Mouse (Mus musculus) heart, embryonic 13.5 days (tissue): Measurements from ENCODE around the gene Rasal2. TPM values are rescaled to one million over a fixed set of nuclear protein-coding genes. Genes with fewer than 3 reads are reported as not detected.
A peak's percentile ranks its signal among the peaks of the same experiment; 100 is the strongest.

Experiments used
- ATAC-seq: fragments of 200-750 bp; cut with Nextera tagmentation; 2 replicates; pipeline ENCODE4 v1.8.0; 2017; ENCODE audit warnings: moderate TSS enrichment; ENCODE audit not compliant: insufficient number of reproducible peaks, low FRiP score, low TSS enrichment; ENCODE audit errors: extremely low read depth
- H3K27ac ChIP-seq: fragments of 300-500 bp; sonication (generic); replicated peaks from 2 replicates; pipeline ENCODE4 v1.5.1; 2015; ENCODE audit warnings: moderate library complexity, mild to moderate bottlenecking, inconsistent platforms
- H3K27me3 ChIP-seq: fragments of 300-500 bp; sonication (generic); replicated peaks from 2 replicates; pipeline ENCODE4 v1.6.1; 2015; ENCODE audit warnings: mild to moderate bottlenecking, inconsistent platforms
- H3K36me3 ChIP-seq: fragments of 300-500 bp; sonication (generic); 2 replicates; pipeline ENCODE4 v1.6.1; 2015; ENCODE audit warnings: mild to moderate bottlenecking, inconsistent platforms
- H3K4me1 ChIP-seq: fragments of 300-500 bp; sonication (generic); 2 replicates; pipeline ENCODE4 v1.6.1; 2015; ENCODE audit warnings: inconsistent platforms
- H3K4me2 ChIP-seq: fragments of 300-500 bp; sonication (generic); 2 replicates; pipeline ENCODE4 v1.6.1; 2015; ENCODE audit warnings: inconsistent platforms, mild to moderate bottlenecking, moderate library complexity
- H3K4me3 ChIP-seq: fragments of 300-500 bp; sonication (generic); 2 replicates; pipeline ENCODE4 v1.5.1; 2015; ENCODE audit warnings: moderate library complexity, mild to moderate bottlenecking, inconsistent platforms
- H3K9ac ChIP-seq: fragments of 300-500 bp; sonication (generic); 2 replicates; pipeline ENCODE4 v1.6.1; 2015; ENCODE audit warnings: inconsistent platforms, mild to moderate bottlenecking, moderate library complexity
- H3K9me3 ChIP-seq: fragments of 300-500 bp; sonication (generic); 2 replicates; pipeline ENCODE4 v1.6.1; 2016; ENCODE audit warnings: inconsistent platforms
- WGBS: fragments of 180-500 bp; shearing (Covaris S2); methylation state at CpG from one replicate; pipeline ENCODE4 v1.1.7; 2015; ENCODE audit warnings: mixed read lengths; 5-methylcytosine and 5-hydroxymethylcytosine counted together
- polyA plus RNA-seq: library from polyadenylated mRNA; unstranded; fragments of >200 nt; fragmentation: Nextera tagmentation; extraction: Ambion mirVana; gene quantifications from 2 replicates; pipeline ENCODE4 v1.2.1, GENCODE M21; 2015

The Rasal2 gene
- polyA plus RNA-seq, 1 experiment from 2014 or later: 15.1 TPM

DNA sequence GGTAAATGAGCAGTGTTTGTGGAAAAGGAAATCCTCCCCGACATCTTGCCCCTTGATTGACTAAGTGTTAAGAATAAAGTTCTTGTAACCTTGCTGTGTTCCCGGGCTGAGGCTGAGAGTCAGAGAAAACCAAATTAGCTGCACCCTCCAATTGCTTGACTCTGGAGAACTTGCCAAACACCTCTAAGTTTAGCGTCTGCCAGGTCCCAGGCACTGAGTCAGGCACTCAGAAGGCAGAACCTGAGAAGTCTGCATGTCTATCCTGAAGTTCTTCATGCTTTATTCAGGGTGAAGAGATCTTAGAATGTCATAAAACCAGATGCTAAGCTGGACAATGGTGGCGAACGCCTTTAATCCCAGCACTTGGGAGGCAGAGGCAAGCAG is 36.4 kb upstream of the Rasal2 start:
- H3K9ac ChIP-seq: no peak overlapping the region
- peak overlapping the region; percentile 65 for H3K27ac ChIP-seq
- no peak overlapping the region for H3K4me2 ChIP-seq
- no peaks in the 10 kb centered on the region for H3K9me3 ChIP-seq
- ATAC-seq: no peak
- H3K4me3 ChIP-seq: no peak overlapping the region
- H3K4me1 ChIP-seq: peaks cover 56% of the 10 kb centered on the region
- 50% methylated on average over 5 of the region's 5 CpGs for WGBS
- no peaks in the 10 kb centered on the region for H3K27me3 ChIP-seq
- H3K36me3 ChIP-seq: no peaks in the 10 kb centered on the region

DNA sequence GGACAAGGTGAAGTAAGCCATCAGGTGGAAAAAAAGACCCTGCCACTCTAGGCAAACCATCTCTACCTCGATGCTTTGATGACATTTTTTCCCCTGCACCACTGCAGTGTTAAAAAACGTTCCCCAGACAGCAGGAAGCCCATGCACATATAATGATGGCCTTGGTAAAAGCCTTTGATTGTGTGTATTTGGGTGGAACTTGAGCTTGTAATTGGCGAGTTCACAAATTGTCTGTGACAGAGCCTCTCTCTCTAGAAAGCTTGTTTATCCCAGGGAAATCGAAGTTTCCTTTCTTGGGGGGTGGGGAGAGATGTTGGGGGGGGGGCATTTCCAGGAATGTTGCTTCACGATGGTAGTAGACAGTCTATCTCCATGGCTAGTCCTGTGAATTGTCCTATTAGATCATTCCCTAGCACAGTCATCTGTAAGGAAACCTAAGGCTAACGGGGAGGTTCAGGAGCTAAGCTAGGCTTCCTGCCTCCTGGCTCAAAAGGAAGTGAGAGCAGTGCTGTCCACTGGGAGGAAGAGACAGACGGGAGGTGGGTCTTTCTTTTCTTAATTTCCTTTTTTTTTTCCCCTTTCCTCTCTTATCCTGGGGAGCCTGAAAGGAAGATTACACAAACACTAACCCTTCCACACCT is 35.9 kb upstream of the Rasal2 start:
- H3K9me3 ChIP-seq: no peaks in the 10 kb centered on the region
- H3K4me1 ChIP-seq: peaks cover 61% of the 10 kb centered on the region
- H3K4me2 ChIP-seq: no peak overlapping the region
- H3K27ac ChIP-seq: peak overlapping the region; percentile 65
- no peak overlapping the region for H3K4me3 ChIP-seq
- H3K36me3 ChIP-seq: no peaks in the 10 kb centered on the region
- H3K27me3 ChIP-seq: no peaks in the 10 kb centered on the region
- WGBS: 33% methylated on average over 7 of the region's 7 CpGs
- no peak overlapping the region for H3K9ac ChIP-seq
- no peak for ATAC-seq

DNA sequence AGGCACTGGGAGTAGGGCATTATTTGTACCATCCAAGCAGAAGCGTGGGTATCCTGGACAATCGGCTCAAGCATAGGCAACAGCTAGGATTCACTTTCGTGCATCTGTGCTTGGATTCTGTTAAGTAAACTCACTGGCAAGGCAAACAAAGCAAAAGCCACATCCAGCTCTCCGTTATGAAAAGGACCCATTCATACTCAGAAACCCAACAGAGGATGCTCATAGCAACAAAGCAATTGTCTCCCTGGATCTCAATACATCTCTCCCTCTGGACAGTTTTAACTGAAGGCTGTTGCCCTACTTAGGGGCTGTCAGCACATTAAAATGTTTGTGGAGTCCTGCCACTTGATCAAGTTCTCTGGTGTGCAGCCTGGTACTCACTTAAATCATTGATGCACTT is 34.7 kb upstream of the Rasal2 start:
- ATAC-seq: no peak
- Histone ChIP-seq H3K9me3 (no peaks in the 10 kb centered on the region), H3K27ac (peak overlapping the region; percentile 65; the same call in 1 of the 2 replicates), H3K36me3 (no peaks in the 10 kb centered on the region), H3K27me3 (no peaks in the 10 kb centered on the region), H3K4me1 (peaks cover 69% of the 10 kb centered on the region), H3K4me2 (no peak overlapping the region), H3K4me3 (no peak overlapping the region), H3K9ac (no peak overlapping the region)
- 67% methylated on average over 4 of the region's 4 CpGs for WGBS

DNA sequence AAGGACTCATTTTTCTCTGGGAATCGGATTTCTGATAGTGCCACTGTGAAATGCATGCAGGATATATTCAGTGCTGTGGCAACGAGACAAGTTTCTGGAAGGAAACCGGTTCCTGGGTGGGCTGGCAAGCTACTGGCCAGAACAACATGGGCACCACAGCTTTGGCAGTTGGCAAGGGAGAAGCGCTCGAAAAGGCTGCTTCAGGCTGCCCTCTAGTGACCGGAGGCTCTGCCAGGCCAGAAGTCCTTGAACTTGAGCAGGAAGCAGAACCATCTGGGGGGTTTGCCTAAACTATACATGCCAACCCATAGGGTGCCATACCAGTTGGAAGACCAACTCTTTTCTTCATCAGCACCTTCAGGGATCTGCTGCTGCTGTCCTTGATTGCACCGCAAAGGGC is 33.9 kb upstream of the Rasal2 start:
- WGBS: 56% methylated on average over 7 of the region's 7 CpGs
- no peak overlapping the region for H3K27ac ChIP-seq
- no peaks in the 10 kb centered on the region for H3K9me3 ChIP-seq
- H3K36me3 ChIP-seq: no peaks in the 10 kb centered on the region
- no peak for ATAC-seq
- H3K9ac ChIP-seq: no peak overlapping the region
- no peak overlapping the region for H3K4me2 ChIP-seq
- peaks cover 73% of the 10 kb centered on the region for H3K4me1 ChIP-seq
- H3K4me3 ChIP-seq: no peak overlapping the region
- no peaks in the 10 kb centered on the region for H3K27me3 ChIP-seq

DNA sequence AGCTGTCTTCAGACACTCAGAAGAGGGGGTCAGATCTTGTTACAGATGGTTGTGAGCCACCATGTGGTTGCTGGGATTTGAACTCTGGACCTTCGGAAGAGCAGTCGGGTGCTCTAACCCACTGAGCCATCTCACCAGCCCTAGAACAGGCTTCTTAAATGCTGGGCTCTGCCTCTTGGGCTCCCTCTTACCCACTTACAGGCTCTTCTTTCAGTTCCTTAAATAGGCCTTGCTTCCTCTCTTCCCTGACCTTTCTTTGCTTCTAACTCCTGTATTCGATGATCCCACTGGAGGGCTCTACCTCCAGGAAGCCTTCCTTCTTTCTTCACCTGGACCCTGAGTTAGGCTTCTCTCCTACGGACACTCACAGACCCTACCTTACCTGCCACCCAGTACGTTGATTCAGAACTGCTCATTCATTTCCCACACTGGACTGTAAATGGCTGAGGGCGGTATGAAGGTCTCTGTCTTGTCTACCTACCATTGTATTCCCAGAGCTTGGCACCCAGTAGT is 33.1 kb upstream of the Rasal2 start:
- H3K9me3 ChIP-seq: no peaks in the 10 kb centered on the region
- H3K27me3 ChIP-seq: no peaks in the 10 kb centered on the region
- H3K9ac ChIP-seq: no peak overlapping the region
- peaks cover 69% of the 10 kb centered on the region for H3K4me1 ChIP-seq
- no peaks in the 10 kb centered on the region for H3K36me3 ChIP-seq
- no peak for ATAC-seq
- no peak overlapping the region for H3K4me2 ChIP-seq
- WGBS: 81% methylated on average over 6 of the region's 6 CpGs
- 0 out of 2 replicates have a peak overlapping the region, but pooled peaks have one; percentile 15 for H3K27ac ChIP-seq
- H3K4me3 ChIP-seq: no peak overlapping the region

DNA sequence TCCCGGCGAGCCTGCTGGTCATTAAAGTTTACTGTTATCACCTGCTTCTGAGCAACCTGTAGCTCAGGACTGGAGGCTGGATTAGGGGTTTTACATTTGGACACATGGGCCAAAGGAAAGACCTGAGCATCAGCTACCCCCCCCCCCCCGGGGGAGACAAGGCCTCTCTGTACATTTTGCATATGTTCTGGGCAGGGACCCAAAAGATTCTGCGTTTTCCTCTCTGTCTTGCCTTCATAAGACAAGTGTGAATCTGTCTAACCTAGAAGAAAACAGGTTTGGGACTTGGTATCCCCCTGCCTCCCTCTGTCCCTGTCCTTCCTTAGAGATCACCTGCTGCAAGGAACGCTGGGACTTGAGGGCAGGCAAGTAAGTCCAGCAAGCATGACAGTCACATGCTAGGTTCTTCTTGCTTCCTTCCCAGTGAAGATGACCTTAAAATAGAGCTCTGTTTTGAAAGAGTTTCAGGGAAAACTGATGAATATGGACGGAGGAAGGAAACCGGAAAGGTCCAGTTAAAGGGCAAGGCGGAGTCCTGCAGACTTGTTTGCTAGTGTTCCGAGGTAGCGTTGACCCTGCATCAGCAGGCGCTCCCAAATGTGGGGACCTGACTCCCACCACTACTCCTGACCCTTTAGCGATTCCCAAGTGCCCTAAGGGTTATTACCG is 32.4 kb upstream of the Rasal2 start:
- no peak for ATAC-seq
- Histone ChIP-seq H3K36me3 (no peaks in the 10 kb centered on the region), H3K9me3 (no peaks in the 10 kb centered on the region), H3K4me2 (0 out of 2 replicates have a peak overlapping the region, but pooled peaks have one; percentile 60), H3K27me3 (no peaks in the 10 kb centered on the region), H3K4me3 (no peak overlapping the region), H3K4me1 (peaks cover 69% of the 10 kb centered on the region), H3K27ac (peak overlapping the region; percentile 97), H3K9ac (peak overlapping the region; percentile 75; the same call in 1 of the 2 replicates)
- WGBS: 62% methylated on average over 13 of the region's 13 CpGs

DNA sequence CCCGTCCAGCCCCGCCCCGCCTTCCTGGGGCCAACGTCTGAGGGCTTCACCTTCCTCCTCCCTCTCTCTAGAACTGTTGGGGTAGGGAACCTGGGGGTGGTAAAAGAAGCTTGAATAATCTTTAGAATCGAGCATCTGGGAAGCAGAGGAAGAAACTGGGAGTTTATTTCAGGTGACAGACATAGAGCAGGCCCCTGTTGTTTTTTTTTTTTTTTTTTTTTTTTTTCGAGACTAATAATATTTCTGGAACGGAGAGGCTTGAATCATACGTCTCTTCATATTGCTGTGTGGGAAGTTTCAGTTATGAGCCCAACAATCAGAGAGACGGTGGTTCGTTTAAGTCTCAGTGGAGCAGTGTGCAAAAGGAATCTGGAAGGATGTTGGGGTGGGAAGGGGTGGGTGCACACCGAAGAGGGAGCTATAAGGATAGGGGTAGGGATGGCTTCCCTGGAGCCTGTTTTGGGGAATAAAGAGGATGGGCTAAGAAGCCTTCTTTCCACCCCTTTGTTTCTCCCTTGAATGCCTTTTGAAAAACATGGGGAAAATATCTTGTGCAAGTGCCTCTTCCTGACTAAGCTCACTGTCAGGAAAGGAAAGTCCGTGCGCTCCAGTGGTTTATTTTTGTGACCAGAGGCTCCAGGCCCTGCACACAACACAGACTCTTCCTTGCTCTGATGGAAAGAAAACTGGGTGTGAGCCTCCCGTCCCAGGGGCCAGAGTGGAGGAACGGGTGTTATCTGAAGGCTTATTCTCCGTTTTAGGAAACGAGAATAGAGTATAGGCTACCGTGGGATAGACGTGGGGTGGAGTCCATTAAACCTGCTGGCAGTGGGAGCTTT is 31.5 kb upstream of the Rasal2 start:
- H3K27ac ChIP-seq: peak overlapping the region; percentile 97
- no peaks in the 10 kb centered on the region for H3K36me3 ChIP-seq
- WGBS: 16% methylated on average over 19 of the region's 19 CpGs
- H3K27me3 ChIP-seq: no peaks in the 10 kb centered on the region
- peak overlapping the region; percentile 21 for H3K4me3 ChIP-seq
- no peak; the same call in 1 of the 2 replicates for ATAC-seq
- H3K4me2 ChIP-seq: peak overlapping the region; percentile 60
- peaks cover 68% of the 10 kb centered on the region for H3K4me1 ChIP-seq
- peak overlapping the region; percentile 75 for H3K9ac ChIP-seq
- no peaks in the 10 kb centered on the region for H3K9me3 ChIP-seq

DNA sequence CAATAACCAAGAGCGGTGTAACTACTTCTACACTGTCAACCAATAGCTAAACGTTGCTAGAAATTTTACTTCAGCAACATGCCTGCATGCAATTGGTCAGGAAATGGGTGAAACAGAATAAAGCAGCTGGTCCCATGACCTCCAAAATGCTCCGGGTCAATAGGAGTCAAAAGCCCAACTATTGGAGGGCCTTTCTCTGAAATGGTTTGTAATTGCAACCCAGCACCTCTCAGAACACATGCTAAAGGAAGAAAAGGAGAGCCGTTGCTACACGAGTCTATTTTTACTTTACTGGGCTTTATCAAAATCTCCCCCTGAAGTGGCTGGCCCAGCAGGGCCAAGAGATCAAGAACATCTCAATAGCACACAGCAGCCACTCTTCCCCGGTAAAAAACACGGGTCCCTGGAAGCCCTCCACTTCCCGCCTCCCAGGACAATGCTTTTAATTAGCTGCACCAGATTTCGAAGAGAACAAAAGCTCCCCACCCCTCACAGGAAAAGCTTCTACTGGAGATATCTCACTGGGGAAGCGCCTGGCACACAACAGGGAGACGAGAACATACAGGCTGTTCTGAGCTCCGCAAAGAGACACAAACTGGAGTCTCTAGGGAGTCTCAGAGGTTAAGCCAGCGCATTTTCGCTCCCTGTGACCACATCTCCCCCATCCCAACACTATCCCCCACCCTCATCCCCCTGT is 30.8 kb upstream of the Rasal2 start:
- no peaks in the 10 kb centered on the region for H3K27me3 ChIP-seq
- peak overlapping the region; percentile 75 for H3K9ac ChIP-seq
- H3K27ac ChIP-seq: peak overlapping the region; percentile 97
- no peaks in the 10 kb centered on the region for H3K9me3 ChIP-seq
- no peaks in the 10 kb centered on the region for H3K36me3 ChIP-seq
- peak overlapping the region; percentile 60 for H3K4me2 ChIP-seq
- H3K4me1 ChIP-seq: peaks cover 60% of the 10 kb centered on the region
- 14% methylated on average over 14 of the region's 14 CpGs for WGBS
- H3K4me3 ChIP-seq: peak overlapping the region; percentile 21
- ATAC-seq: 0 out of 2 replicates have a peak, but pooled peaks have one; percentile 23

DNA sequence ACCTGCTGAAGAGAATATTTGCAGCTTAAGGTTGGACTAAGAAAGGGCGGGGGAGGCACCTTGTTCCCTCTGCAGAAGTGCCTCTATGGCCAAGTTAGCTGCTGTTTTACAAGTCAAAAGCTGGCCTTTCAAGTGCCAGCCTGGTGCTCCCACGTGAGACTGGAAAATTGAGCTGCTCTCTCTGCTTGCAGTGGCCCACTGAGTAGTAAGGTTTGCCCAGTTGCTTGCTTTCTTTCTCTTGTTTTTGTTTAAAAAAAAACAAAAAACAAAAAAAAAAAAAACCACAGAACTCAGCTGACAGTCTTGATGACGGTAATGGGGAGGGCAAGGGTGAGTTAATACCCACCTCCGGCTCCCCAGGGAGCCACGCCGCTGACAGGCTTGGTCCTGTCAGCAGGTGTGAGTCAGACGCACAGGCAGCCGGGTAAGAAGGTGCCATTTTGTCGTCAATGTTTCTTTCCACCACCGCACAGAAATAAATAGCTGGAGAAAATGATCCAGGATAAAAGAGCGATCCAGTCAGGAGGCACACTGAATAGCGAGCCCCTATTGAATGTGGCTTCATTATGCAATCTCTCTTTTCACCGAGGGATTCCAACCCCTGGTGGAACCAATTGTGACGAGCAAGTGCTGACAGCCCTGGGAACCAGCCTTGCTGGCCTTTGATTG is 27.7 kb upstream of the Rasal2 start:
- Histone ChIP-seq H3K36me3 (no peaks in the 10 kb centered on the region), H3K4me3 (0 out of 2 replicates have a peak overlapping the region, but pooled peaks have one; percentile 10), H3K4me1 (peaks cover 60% of the 10 kb centered on the region), H3K9me3 (no peaks in the 10 kb centered on the region), H3K4me2 (peak overlapping the region; percentile 50), H3K27ac (peak overlapping the region; percentile 2), H3K27me3 (no peaks in the 10 kb centered on the region), H3K9ac (no peak overlapping the region)
- WGBS: 14% methylated on average over 14 of the region's 14 CpGs
- no peak for ATAC-seq

DNA sequence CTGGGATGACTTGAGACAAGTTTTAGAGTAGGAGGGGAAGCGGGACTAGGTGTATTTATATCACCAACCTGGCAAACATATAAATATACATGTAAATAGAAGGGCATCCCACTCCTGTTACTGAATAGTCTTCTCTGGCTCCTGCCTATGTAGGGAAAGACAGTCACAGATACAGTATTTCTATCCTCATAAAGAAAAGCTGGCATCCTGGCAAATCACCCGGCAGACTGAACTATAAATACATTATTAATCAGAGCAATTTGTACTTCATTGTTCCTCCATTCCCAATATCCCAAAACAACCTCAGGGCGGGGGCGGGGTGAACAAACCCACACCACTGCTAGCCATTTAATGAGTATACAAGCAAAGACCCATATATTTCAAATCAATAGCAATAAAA is 26.7 kb upstream of the Rasal2 start:
- Histone ChIP-seq H3K4me2 (no peak overlapping the region), H3K4me1 (peaks cover 53% of the 10 kb centered on the region), H3K27ac (no peak overlapping the region), H3K4me3 (no peak overlapping the region), H3K9me3 (no peaks in the 10 kb centered on the region), H3K9ac (no peak overlapping the region), H3K36me3 (no peaks in the 10 kb centered on the region), H3K27me3 (no peaks in the 10 kb centered on the region)
- no peak for ATAC-seq
- 88% methylated on average over 4 of the region's 4 CpGs for WGBS
